Mouse (Mus musculus): Measurements from ENCODE around the gene Bcap31. TPM values are rescaled to one million over a fixed set of nuclear protein-coding genes. Genes with fewer than 3 reads are reported as not detected.

Bcap31 gene
- total RNA-seq, 1 experiment from 2014 or later = 262 TPM

Other genes starting within 250 kb of the Bcap31 start
- 185 and 205 TPM in 2 replicates for gene Bgn, start 232.6 kb downstream of the Bcap31 start, total RNA-seq (2021)
- gene Atp2b3, start 213.1 kb downstream of the Bcap31 start, total RNA-seq (2021) = 38.1 and 43.3 TPM in 2 replicates
- 0.33 and 0.88 TPM in 2 replicates for gene Dusp9, start 76.8 kb downstream of the Bcap31 start, total RNA-seq (2021)
- gene Pnck, start 56.1 kb downstream of the Bcap31 start, total RNA-seq (2021) = 9.4 TPM in 2 replicates
- 64.2 and 70.4 TPM in 2 replicates for gene Slc6a8, start 43.0 kb downstream of the Bcap31 start, total RNA-seq (2021)
- 29.7 and 37.0 TPM in 2 replicates for gene Abcd1, start 422 bp upstream of the Bcap31 start, total RNA-seq (2021)
- 0.52 and 0.57 TPM in 2 replicates for gene Plxnb3, start 40.9 kb upstream of the Bcap31 start, total RNA-seq (2021)
- 0.43 and 0.52 TPM in 2 replicates for gene Srpk3, start 58.2 kb upstream of the Bcap31 start, total RNA-seq (2021)
- gene Idh3g, start 70.7 kb upstream of the Bcap31 start, total RNA-seq (2021) = 378 and 448 TPM in 2 replicates
- gene Ssr4, start 70.9 kb upstream of the Bcap31 start, total RNA-seq (2021) = 145 and 162 TPM in 2 replicates
- 3.1 and 4.6 TPM in 2 replicates for gene Pdzd4, start 108.8 kb upstream of the Bcap31 start, total RNA-seq (2021)
- gene Avpr2, start 175.9 kb upstream of the Bcap31 start, total RNA-seq (2021) = not detected in 2 replicates
- 13.5 and 15.2 TPM in 2 replicates for gene L1cam, start 179.9 kb upstream of the Bcap31 start, total RNA-seq (2021)
- 3.3 and 4.9 TPM in 2 replicates for gene Arhgap4, start 205.7 kb upstream of the Bcap31 start, total RNA-seq (2021)
- gene Naa10, start 205.8 kb upstream of the Bcap31 start, total RNA-seq (2021) = 75.2 and 84.9 TPM in 2 replicates
- gene Renbp, start 214.7 kb upstream of the Bcap31 start, total RNA-seq (2021) = 11.2 and 13.9 TPM in 2 replicates